Mouse (Mus musculus) testis, adult 2 months (tissue): ENCODE measurements around the gene Dnase2b.

ENCODE experiments used
- CTCF ChIP-seq: fragments of 200-500 bp; IDR thresholded peaks from 2 replicates; pipeline ENCODE4 v1.5.1; 2012; ENCODE audit warnings: low read depth, mild to moderate bottlenecking, inconsistent platforms, low read length, moderate library complexity; ENCODE audit not compliant: control insufficient read depth, insufficient read depth, insufficient replicate concordance
- POLR2A ChIP-seq: fragments of 200-500 bp; IDR thresholded peaks from 2 replicates; pipeline ENCODE4 v1.6.1; 2012; ENCODE audit warnings: low read depth, mild to moderate bottlenecking, inconsistent platforms, low read length, moderate library complexity; ENCODE audit not compliant: control insufficient read depth

DNA sequence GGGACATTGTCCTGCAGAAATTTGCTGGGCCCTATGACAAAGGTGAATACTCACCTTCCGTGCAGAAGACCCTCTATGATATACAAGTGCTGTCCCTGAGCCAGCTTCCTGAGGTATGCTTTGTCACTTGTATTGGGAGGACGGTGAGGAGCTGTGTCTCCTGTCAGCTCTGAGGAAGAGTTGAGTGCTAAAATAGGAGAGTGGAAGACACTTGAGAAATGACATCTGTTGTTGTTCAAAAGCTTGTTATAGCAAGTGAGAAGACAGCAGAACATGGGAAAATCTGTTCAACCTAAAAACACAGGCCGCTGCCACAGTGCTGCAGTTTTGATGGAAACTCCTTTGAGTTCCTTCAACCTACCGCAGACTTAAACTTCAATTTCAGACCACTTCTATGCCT, 10.4 kb upstream of the Dnase2b start:
- TF ChIP-seq CTCF (no peak), POLR2A (no peak)
